Mouse (Mus musculus): Measurements from ENCODE around the gene Tenm4. TPM values are rescaled to one million over a fixed set of nuclear protein-coding genes. Genes with fewer than 3 reads are reported as not detected.

Gene Tenm4
- polyA plus RNA-seq, 1 experiment from 2014 or later: 4.6 TPM

- H3K9ac ChIP-seq (ENCODE audit: low read depth, low read length): no peak overlapping the region
- no peaks in the 10 kb centered on the region for H3K9me3 ChIP-seq (ENCODE audit: control insufficient read depth)
- no peak for ATAC-seq
- H3K4me2 ChIP-seq (replicated peaks; ENCODE audit: low read depth): no peak overlapping the region
- no peaks in the 10 kb centered on the region for H3K27me3 ChIP-seq (replicated peaks; ENCODE audit: control insufficient read depth, insufficient read depth, low read length)
- TF ChIP-seq CTCF (IDR thresholded peaks at IDR 0.05; ENCODE audit: low read depth): no peak
- H3K4me3 ChIP-seq (ENCODE audit: low read depth, low read length): no peak overlapping the region
- WGBS: 77% methylated on average over 6 of the region's 6 CpGs
- no peaks in the 10 kb centered on the region for H3K4me1 ChIP-seq (replicated peaks; ENCODE audit: control insufficient read depth, insufficient read depth, low read length)
- H3K36me3 ChIP-seq (ENCODE audit: control insufficient read depth, insufficient read depth): no peaks in the 10 kb centered on the region
- H3K27ac ChIP-seq (ENCODE audit: low read depth, low read length): no peak overlapping the region
Measured at GRCm38 (mm10) chr7:96458992-96459391, 287.9 kb downstream of the Tenm4 start.

- 88% methylated on average over 3 of the region's 3 CpGs for WGBS
- no peak overlapping the region for H3K9ac ChIP-seq (ENCODE audit: low read depth, low read length)
- H3K27me3 ChIP-seq (replicated peaks; ENCODE audit: control insufficient read depth, insufficient read depth, low read length): no peaks in the 10 kb centered on the region
- H3K9me3 ChIP-seq (ENCODE audit: control insufficient read depth): no peaks in the 10 kb centered on the region
- H3K4me3 ChIP-seq (ENCODE audit: low read depth, low read length): no peak overlapping the region
- H3K4me2 ChIP-seq (replicated peaks; ENCODE audit: low read depth): no peak overlapping the region
- no peak for TF ChIP-seq CTCF (IDR thresholded peaks at IDR 0.05; ENCODE audit: low read depth)
- no peak for ATAC-seq
- no peak overlapping the region for H3K27ac ChIP-seq (ENCODE audit: low read depth, low read length)
- no peaks in the 10 kb centered on the region for H3K36me3 ChIP-seq (ENCODE audit: control insufficient read depth, insufficient read depth)
- no peaks in the 10 kb centered on the region for H3K4me1 ChIP-seq (replicated peaks; ENCODE audit: control insufficient read depth, insufficient read depth, low read length)
Measured at GRCm38 (mm10) chr7:96466761-96467160, 295.7 kb downstream of the Tenm4 start.

- Histone ChIP-seq H3K4me2 (replicated peaks; ENCODE audit: low read depth) (no peak overlapping the region), H3K9ac (ENCODE audit: low read depth, low read length) (no peak overlapping the region), H3K36me3 (ENCODE audit: control insufficient read depth, insufficient read depth) (no peaks in the 10 kb centered on the region), H3K4me3 (ENCODE audit: low read depth, low read length) (no peak overlapping the region), H3K4me1 (replicated peaks; ENCODE audit: control insufficient read depth, insufficient read depth, low read length) (no peaks in the 10 kb centered on the region), H3K27ac (ENCODE audit: low read depth, low read length) (no peak overlapping the region), H3K9me3 (ENCODE audit: control insufficient read depth) (no peaks in the 10 kb centered on the region), H3K27me3 (replicated peaks; ENCODE audit: control insufficient read depth, insufficient read depth, low read length) (no peaks in the 10 kb centered on the region)
- WGBS: 86% methylated on average over 6 of the region's 6 CpGs
- no peak for TF ChIP-seq CTCF (IDR thresholded peaks at IDR 0.05; ENCODE audit: low read depth)
- ATAC-seq: no peak
Measured at GRCm38 (mm10) chr7:96470821-96471220, 299.8 kb downstream of the Tenm4 start.

GRCm38 (mm10) chr7:96474560-96475089 lies 303.6 kb downstream of the Tenm4 start:
- H3K36me3 ChIP-seq (ENCODE audit: control insufficient read depth, insufficient read depth): no peaks in the 10 kb centered on the region
- H3K4me1 ChIP-seq (replicated peaks; ENCODE audit: control insufficient read depth, insufficient read depth, low read length): no peaks in the 10 kb centered on the region
- TF ChIP-seq CTCF (IDR thresholded peaks at IDR 0.05; ENCODE audit: low read depth): no peak
- no peak overlapping the region for H3K4me3 ChIP-seq (ENCODE audit: low read depth, low read length)
- H3K4me2 ChIP-seq (replicated peaks; ENCODE audit: low read depth): no peak overlapping the region
- no peaks in the 10 kb centered on the region for H3K27me3 ChIP-seq (replicated peaks; ENCODE audit: control insufficient read depth, insufficient read depth, low read length)
- no peaks in the 10 kb centered on the region for H3K9me3 ChIP-seq (ENCODE audit: control insufficient read depth)
- H3K27ac ChIP-seq (ENCODE audit: low read depth, low read length): no peak overlapping the region
- no peak for ATAC-seq
- 86% methylated on average over 11 of the region's 11 CpGs for WGBS
- H3K9ac ChIP-seq (ENCODE audit: low read depth, low read length): no peak overlapping the region

- H3K9me3 ChIP-seq (ENCODE audit: control insufficient read depth): no peaks in the 10 kb centered on the region
- H3K4me2 ChIP-seq (replicated peaks; ENCODE audit: low read depth): no peak overlapping the region
- no peaks in the 10 kb centered on the region for H3K27me3 ChIP-seq (replicated peaks; ENCODE audit: control insufficient read depth, insufficient read depth, low read length)
- no peak overlapping the region for H3K9ac ChIP-seq (ENCODE audit: low read depth, low read length)
- H3K36me3 ChIP-seq (ENCODE audit: control insufficient read depth, insufficient read depth): no peaks in the 10 kb centered on the region
- no peak for ATAC-seq
- no peak for TF ChIP-seq CTCF (IDR thresholded peaks at IDR 0.05; ENCODE audit: low read depth)
- H3K4me3 ChIP-seq (ENCODE audit: low read depth, low read length): no peak overlapping the region
- H3K4me1 ChIP-seq (replicated peaks; ENCODE audit: control insufficient read depth, insufficient read depth, low read length): no peaks in the 10 kb centered on the region
- WGBS: 83% methylated on average over 6 of the region's 6 CpGs
- no peak overlapping the region for H3K27ac ChIP-seq (ENCODE audit: low read depth, low read length)
Measured at GRCm38 (mm10) chr7:96476987-96477613, 306.1 kb downstream of the Tenm4 start.

- no peaks in the 10 kb centered on the region for H3K27me3 ChIP-seq (replicated peaks; ENCODE audit: control insufficient read depth, insufficient read depth, low read length)
- no peak overlapping the region for H3K4me2 ChIP-seq (replicated peaks; ENCODE audit: low read depth)
- no peak for ATAC-seq
- H3K4me1 ChIP-seq (replicated peaks; ENCODE audit: control insufficient read depth, insufficient read depth, low read length): no peaks in the 10 kb centered on the region
- H3K4me3 ChIP-seq (ENCODE audit: low read depth, low read length): no peak overlapping the region
- 78% methylated on average over 6 of the region's 6 CpGs for WGBS
- H3K27ac ChIP-seq (ENCODE audit: low read depth, low read length): no peak overlapping the region
- H3K9ac ChIP-seq (ENCODE audit: low read depth, low read length): no peak overlapping the region
- H3K9me3 ChIP-seq (ENCODE audit: control insufficient read depth): no peaks in the 10 kb centered on the region
- no peak for TF ChIP-seq CTCF (IDR thresholded peaks at IDR 0.05; ENCODE audit: low read depth)
- no peaks in the 10 kb centered on the region for H3K36me3 ChIP-seq (ENCODE audit: control insufficient read depth, insufficient read depth)
Measured at GRCm38 (mm10) chr7:96479139-96479538, 308.1 kb downstream of the Tenm4 start.
